Mouse (Mus musculus): Measurements from ENCODE around the gene Slc39a10. TPM values are rescaled to one million over a fixed set of nuclear protein-coding genes. Genes with fewer than 3 reads are reported as not detected.
"Not testable (repeated sequence)": the region's sequence is repeated elsewhere in the genome, so short reads cannot be mapped to it uniquely, and the experiment has no call there.

The Slc39a10 gene
- total RNA-seq, 1 experiment from 2014 or later: 17.2 TPM

GRCm38 (mm10) chr1:46830066-46830843 is 62.4 kb downstream of the Slc39a10 start:
- ATAC-seq (ENCODE audit: extremely low read depth, insufficient number of reproducible peaks, low FRiP score, poor library complexity, severe bottlenecking): no peak

- no peak for ATAC-seq (ENCODE audit: extremely low read depth, insufficient number of reproducible peaks, low FRiP score, poor library complexity, severe bottlenecking)
These were observed 70.2 kb downstream of the Slc39a10 start for GRCm38 (mm10) chr1:46822256-46822972.

- no peak for ATAC-seq (ENCODE audit: extremely low read depth, insufficient number of reproducible peaks, low FRiP score, poor library complexity, severe bottlenecking)
These were observed 74.7 kb downstream of the Slc39a10 start for GRCm38 (mm10) chr1:46817934-46818333.

- ATAC-seq (ENCODE audit: extremely low read depth, insufficient number of reproducible peaks, low FRiP score, poor library complexity, severe bottlenecking): not testable (repeated sequence)
These were observed 84.0 kb downstream of the Slc39a10 start for GRCm38 (mm10) chr1:46808630-46809029.

GRCm38 (mm10) chr1:46805074-46805473 is 87.6 kb downstream of the Slc39a10 start:
- no peak for ATAC-seq (ENCODE audit: extremely low read depth, insufficient number of reproducible peaks, low FRiP score, poor library complexity, severe bottlenecking)

- ATAC-seq (ENCODE audit: extremely low read depth, insufficient number of reproducible peaks, low FRiP score, poor library complexity, severe bottlenecking): not testable (repeated sequence)
These were observed 110.4 kb downstream of the Slc39a10 start for GRCm38 (mm10) chr1:46782227-46782626.

GRCm38 (mm10) chr1:46770077-46770695 is 122.5 kb downstream of the Slc39a10 start:
- not testable (repeated sequence) for ATAC-seq (ENCODE audit: extremely low read depth, insufficient number of reproducible peaks, low FRiP score, poor library complexity, severe bottlenecking)

GRCm38 (mm10) chr1:46769318-46769717 is 123.3 kb downstream of the Slc39a10 start:
- not testable (repeated sequence) for ATAC-seq (ENCODE audit: extremely low read depth, insufficient number of reproducible peaks, low FRiP score, poor library complexity, severe bottlenecking)

- ATAC-seq (ENCODE audit: extremely low read depth, insufficient number of reproducible peaks, low FRiP score, poor library complexity, severe bottlenecking): not testable (repeated sequence)
These were observed 128.1 kb downstream of the Slc39a10 start for GRCm38 (mm10) chr1:46764600-46764999.

All from neutrophil, adult 5-6 weeks (primary cell).